Mouse (Mus musculus): Measurements from ENCODE around the gene Supt20. TPM values are rescaled to one million over a fixed set of nuclear protein-coding genes. Genes with fewer than 3 reads are reported as not detected.

Gene Supt20
- total RNA-seq (2014; fragmentation: Nextera tagmentation) (213 and 256 TPM in 2 replicates), total RNA-seq (2017) (72.5 and 82.0 TPM in 2 replicates), polyA plus RNA-seq (2012) (5.1 and 7.8 TPM in 2 replicates)

DNA sequence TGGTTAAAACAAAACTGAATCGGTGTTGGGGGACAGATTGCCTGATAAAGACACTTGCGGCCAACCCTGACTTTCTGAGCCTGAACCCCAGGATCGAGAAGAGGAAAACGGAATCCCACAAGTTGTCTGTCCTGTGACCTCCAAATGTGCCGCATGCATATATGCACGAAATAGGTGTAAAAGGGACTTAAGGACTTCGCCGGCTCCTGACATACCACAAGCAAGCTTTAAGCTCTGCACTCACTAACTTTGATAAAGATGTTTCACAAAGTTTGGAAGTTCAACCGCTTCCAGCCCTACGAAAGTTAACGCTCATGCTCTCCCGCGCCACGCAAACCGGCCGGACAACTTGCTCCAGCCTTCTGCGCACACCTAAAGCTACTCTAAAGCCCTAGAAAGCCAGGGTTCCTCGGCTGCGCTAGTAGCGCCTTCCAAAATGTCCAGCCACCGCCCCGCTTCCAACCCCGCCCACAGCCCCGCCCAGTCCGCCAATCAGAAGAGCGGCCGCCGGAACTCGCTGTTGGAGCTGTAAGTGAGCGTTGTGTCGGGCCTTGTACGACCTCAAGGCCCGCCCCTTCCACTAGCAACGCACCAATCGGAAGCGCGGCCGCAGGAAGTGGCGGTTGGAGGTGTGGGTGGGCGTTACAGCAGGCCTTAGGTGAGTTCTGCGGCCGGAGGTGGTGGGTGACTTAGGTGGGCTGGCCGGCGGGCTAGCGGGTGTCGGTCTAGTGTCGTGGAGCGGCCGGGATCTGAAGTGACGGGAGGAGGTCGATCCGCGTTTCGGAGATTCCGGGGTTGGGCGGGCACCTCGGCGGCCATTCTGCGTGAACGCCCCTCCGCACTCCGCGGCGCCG lies at the start of gene Supt20:
Supt20 (plus strand) TSS at position 606 of the 854 bp plus-strand sequence.
- no peaks in the 10 kb centered on the region for H3K9me3 ChIP-seq (replicated peaks)
- peak within 1 kb of the TSS; percentile 85 for H3K4me3 ChIP-seq (ENCODE audit: low read depth, low read length)
- H3K36me3 ChIP-seq (replicated peaks): peaks cover 27% of the 10 kb centered on the region
- DNase-seq (ENCODE audit: low spot score) (peak; percentile 87), ATAC-seq (ENCODE audit: extremely low read depth, insufficient number of reproducible peaks, low FRiP score, poor library complexity, severe bottlenecking) (peak; percentile 99)
- TF ChIP-seq CTCF (IDR thresholded peaks at IDR 0.05; ENCODE audit: low read depth, low read length): no peak
- TF ChIP-seq GATA2 (IDR thresholded peaks at IDR 0.05; ENCODE audit: borderline replicate concordance, low read depth, low read length): no peak
- no peak for TF ChIP-seq POLR2AphosphoS5 (IDR thresholded peaks at IDR 0.05; ENCODE audit: insufficient replicate concordance, low read depth, low read length)
- TF ChIP-seq GATA1 (IDR thresholded peaks at IDR 0.05; ENCODE audit: borderline replicate concordance, low read length): no peak
- no peak for TF ChIP-seq TAL1 (conservative IDR thresholded peaks at IDR 0.05; ENCODE audit: low read depth, low read length)
- no peaks in the 10 kb centered on the region for H3K27me3 ChIP-seq (ENCODE audit: insufficient read depth, low read length)
- peaks cover 29% of the 10 kb centered on the region for H3K4me1 ChIP-seq (ENCODE audit: insufficient read depth, low read depth, low read length)

GRCm38 (mm10) chr3:54642851-54643250 lies 49.8 kb upstream of the Supt20 start:
- Histone ChIP-seq H3K27me3 (ENCODE audit: insufficient read depth, low read length) (no peaks in the 10 kb centered on the region), H3K4me3 (ENCODE audit: low read depth, low read length) (no peak overlapping the region), H3K9me3 (replicated peaks) (no peaks in the 10 kb centered on the region), H3K36me3 (replicated peaks) (no peaks in the 10 kb centered on the region), H3K4me1 (ENCODE audit: insufficient read depth, low read depth, low read length) (no peaks in the 10 kb centered on the region)
- DNase-seq (ENCODE audit: low spot score): no peak
- no peak for ATAC-seq (ENCODE audit: extremely low read depth, insufficient number of reproducible peaks, low FRiP score, poor library complexity, severe bottlenecking)
- TF ChIP-seq TAL1 (conservative IDR thresholded peaks at IDR 0.05; ENCODE audit: low read depth, low read length) (no peak), GATA2 (IDR thresholded peaks at IDR 0.05; ENCODE audit: borderline replicate concordance, low read depth, low read length) (no peak), POLR2AphosphoS5 (IDR thresholded peaks at IDR 0.05; ENCODE audit: insufficient replicate concordance, low read depth, low read length) (no peak)

DNA sequence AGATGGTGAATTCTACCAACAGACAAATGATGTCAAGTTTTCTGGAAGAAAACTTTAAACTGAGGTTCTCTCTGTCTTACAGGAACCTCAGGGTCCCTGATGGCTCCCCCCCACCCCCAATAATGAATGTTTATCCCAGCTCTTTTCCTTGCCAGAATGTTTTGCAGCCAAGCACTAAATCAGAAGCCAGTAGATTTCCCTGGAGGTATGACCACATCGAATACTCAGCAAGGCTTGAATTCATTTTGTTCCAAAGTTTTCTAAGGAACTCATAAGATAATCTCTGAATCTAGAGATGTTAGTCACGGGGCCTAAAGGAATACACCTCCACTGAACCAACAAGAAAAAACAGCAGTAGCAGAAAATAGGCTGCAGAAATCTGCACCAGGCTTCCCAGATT lies 45.0 kb upstream of the Supt20 start:
- H3K36me3 ChIP-seq (replicated peaks): no peaks in the 10 kb centered on the region
- H3K4me3 ChIP-seq (ENCODE audit: low read depth, low read length): no peak overlapping the region
- ATAC-seq (ENCODE audit: extremely low read depth, insufficient number of reproducible peaks, low FRiP score, poor library complexity, severe bottlenecking) (no peak), DNase-seq (ENCODE audit: low spot score) (no peak)
- no peaks in the 10 kb centered on the region for H3K9me3 ChIP-seq (replicated peaks)
- H3K27me3 ChIP-seq (ENCODE audit: insufficient read depth, low read length): no peaks in the 10 kb centered on the region
- no peak for TF ChIP-seq CTCF (IDR thresholded peaks at IDR 0.05; ENCODE audit: low read depth, low read length)
- TF ChIP-seq POLR2AphosphoS5 (IDR thresholded peaks at IDR 0.05; ENCODE audit: insufficient replicate concordance, low read depth, low read length): no peak
- no peak for TF ChIP-seq GATA2 (IDR thresholded peaks at IDR 0.05; ENCODE audit: borderline replicate concordance, low read depth, low read length)
- TF ChIP-seq TAL1 (conservative IDR thresholded peaks at IDR 0.05; ENCODE audit: low read depth, low read length): no peak
- TF ChIP-seq GATA1 (IDR thresholded peaks at IDR 0.05; ENCODE audit: borderline replicate concordance, low read length): no peak
- H3K4me1 ChIP-seq (ENCODE audit: insufficient read depth, low read depth, low read length): no peaks in the 10 kb centered on the region

DNA sequence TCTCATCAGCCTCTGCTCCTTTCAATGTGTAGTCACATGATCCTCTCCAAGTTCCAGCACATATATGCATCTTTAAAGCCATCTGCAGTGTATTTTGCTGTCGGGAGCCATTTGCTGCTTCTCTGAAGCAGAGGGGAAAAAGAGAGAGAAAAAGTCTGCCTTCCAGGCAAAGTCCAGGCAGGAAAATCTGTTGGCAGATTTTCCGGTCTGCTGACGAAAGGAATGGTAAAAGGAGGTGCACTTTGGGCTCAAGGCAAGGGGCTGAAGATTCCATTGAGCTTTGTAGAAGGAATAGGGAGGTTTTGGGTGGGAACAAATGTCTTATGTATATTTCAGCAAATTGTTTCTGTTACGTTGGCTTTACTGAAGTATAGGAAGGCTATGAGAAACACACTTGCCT lies 41.0 kb upstream of the Supt20 start:
- Histone ChIP-seq H3K36me3 (replicated peaks) (no peaks in the 10 kb centered on the region), H3K27me3 (ENCODE audit: insufficient read depth, low read length) (no peaks in the 10 kb centered on the region), H3K4me1 (ENCODE audit: insufficient read depth, low read depth, low read length) (no peaks in the 10 kb centered on the region), H3K4me3 (ENCODE audit: low read depth, low read length) (no peak overlapping the region), H3K9me3 (replicated peaks) (no peaks in the 10 kb centered on the region)
- no peak for TF ChIP-seq GATA2 (IDR thresholded peaks at IDR 0.05; ENCODE audit: borderline replicate concordance, low read depth, low read length)
- no peak for TF ChIP-seq POLR2AphosphoS5 (IDR thresholded peaks at IDR 0.05; ENCODE audit: insufficient replicate concordance, low read depth, low read length)
- no peak for TF ChIP-seq GATA1 (IDR thresholded peaks at IDR 0.05; ENCODE audit: borderline replicate concordance, low read length)
- no peak for TF ChIP-seq CTCF (IDR thresholded peaks at IDR 0.05; ENCODE audit: low read depth, low read length)
- TF ChIP-seq TAL1 (conservative IDR thresholded peaks at IDR 0.05; ENCODE audit: low read depth, low read length): no peak
- ATAC-seq (ENCODE audit: extremely low read depth, insufficient number of reproducible peaks, low FRiP score, poor library complexity, severe bottlenecking) (no peak), DNase-seq (ENCODE audit: low spot score) (no peak)

- no peak overlapping the region for H3K4me3 ChIP-seq (ENCODE audit: low read depth, low read length)
- no peaks in the 10 kb centered on the region for H3K27me3 ChIP-seq (ENCODE audit: insufficient read depth, low read length)
- TF ChIP-seq TAL1 (conservative IDR thresholded peaks at IDR 0.05; ENCODE audit: low read depth, low read length) (no peak), POLR2AphosphoS5 (IDR thresholded peaks at IDR 0.05; ENCODE audit: insufficient replicate concordance, low read depth, low read length) (no peak), GATA2 (IDR thresholded peaks at IDR 0.05; ENCODE audit: borderline replicate concordance, low read depth, low read length) (no peak), GATA1 (IDR thresholded peaks at IDR 0.05; ENCODE audit: borderline replicate concordance, low read length) (no peak), CTCF (IDR thresholded peaks at IDR 0.05; ENCODE audit: low read depth, low read length) (no peak)
- no peaks in the 10 kb centered on the region for H3K4me1 ChIP-seq (ENCODE audit: insufficient read depth, low read depth, low read length)
- H3K9me3 ChIP-seq (replicated peaks): no peaks in the 10 kb centered on the region
- DNase-seq (ENCODE audit: low spot score) (no peak), ATAC-seq (ENCODE audit: extremely low read depth, insufficient number of reproducible peaks, low FRiP score, poor library complexity, severe bottlenecking) (no peak)
- H3K36me3 ChIP-seq (replicated peaks): no peaks in the 10 kb centered on the region
These were observed 38.4 kb upstream of the Supt20 start for GRCm38 (mm10) chr3:54654169-54654568.

GRCm38 (mm10) chr3:54657090-54657489 lies 35.5 kb upstream of the Supt20 start:
- TF ChIP-seq CTCF (IDR thresholded peaks at IDR 0.05; ENCODE audit: low read depth, low read length): no peak
- TF ChIP-seq POLR2AphosphoS5 (IDR thresholded peaks at IDR 0.05; ENCODE audit: insufficient replicate concordance, low read depth, low read length): no peak
- TF ChIP-seq GATA2 (IDR thresholded peaks at IDR 0.05; ENCODE audit: borderline replicate concordance, low read depth, low read length): no peak
- TF ChIP-seq TAL1 (conservative IDR thresholded peaks at IDR 0.05; ENCODE audit: low read depth, low read length): no peak
- no peak for TF ChIP-seq GATA1 (IDR thresholded peaks at IDR 0.05; ENCODE audit: borderline replicate concordance, low read length)
- no peak for ATAC-seq (ENCODE audit: extremely low read depth, insufficient number of reproducible peaks, low FRiP score, poor library complexity, severe bottlenecking)

More at GRCm38 (mm10) chr3:54657090-54657489, 35.5 kb upstream of the Supt20 start:
- no peaks in the 10 kb centered on the region for H3K27me3 ChIP-seq (ENCODE audit: insufficient read depth, low read length)
- H3K4me3 ChIP-seq (ENCODE audit: low read depth, low read length): no peak overlapping the region
- no peaks in the 10 kb centered on the region for H3K4me1 ChIP-seq (ENCODE audit: insufficient read depth, low read depth, low read length)
- no peak for DNase-seq (ENCODE audit: low spot score)
- H3K9me3 ChIP-seq (replicated peaks): no peaks in the 10 kb centered on the region
- H3K36me3 ChIP-seq (replicated peaks): no peaks in the 10 kb centered on the region
